ENCODE assay signal across 8 mouse cellular contexts in genomic region chr17:28486720-28487119, GRCm38 (mm10). TPM values are rescaled to one million over a fixed set of nuclear protein-coding genes. Genes with fewer than 3 reads are reported as not detected.
DNase-seq lines count a peak whose midpoint lies in the region; ATAC-seq lines count a peak whose summit lies in the region.

No protein-coding gene starts in this region.

- H3K4me3 ChIP-seq in heart, embryonic 13.5 days, result peak overlapping the region; percentile 91; the same call in 1 of the 2 replicates
- H3K4me3 ChIP-seq in embryonic facial prominence, embryonic 12.5 days, result peak overlapping the region; percentile 89
- no peak overlapping the region for H3K4me3 ChIP-seq in liver, embryonic 16.5 days (ENCODE audit: low read depth, low read length)

- no peak overlapping the region for H3K9ac ChIP-seq in heart, embryonic 13.5 days
- no peak overlapping the region for H3K9ac ChIP-seq in embryonic facial prominence, embryonic 12.5 days
- H3K9ac ChIP-seq in liver, embryonic 16.5 days (ENCODE audit: low read depth, low read length), result no peak overlapping the region

- peak overlapping the region; percentile 80 for H3K4me2 ChIP-seq in heart, embryonic 13.5 days
- peak overlapping the region; percentile 81; the same call in 1 of the 2 replicates for H3K4me2 ChIP-seq in embryonic facial prominence, embryonic 12.5 days (replicated peaks)
- peak overlapping the region; percentile 88; the same call in 1 of the 2 replicates for H3K4me2 ChIP-seq in liver, embryonic 16.5 days (ENCODE audit: low read depth, low read length)

- H3K4me1 ChIP-seq in heart, embryonic 13.5 days, result peaks cover 14% of the 10 kb centered on the region
- H3K4me1 ChIP-seq in embryonic facial prominence, embryonic 12.5 days, result peaks cover 15% of the 10 kb centered on the region; the same call in 1 of the 2 replicates
- H3K4me1 ChIP-seq in liver, embryonic 16.5 days (ENCODE audit: control insufficient read depth, low read depth, low read length), result peaks cover 10% of the 10 kb centered on the region

- no peak overlapping the region for H3K27ac ChIP-seq in heart, embryonic 13.5 days (replicated peaks)
- no peak overlapping the region for H3K27ac ChIP-seq in embryonic facial prominence, embryonic 12.5 days
- no peak overlapping the region for H3K27ac ChIP-seq in liver, embryonic 16.5 days (ENCODE audit: low read length)

- no peak for ATAC-seq in heart, embryonic 13.5 days (ENCODE audit: extremely low read depth, insufficient number of reproducible peaks, low FRiP score, low TSS enrichment)
- ATAC-seq in embryonic facial prominence, embryonic 12.5 days (ENCODE audit: insufficient number of reproducible peaks, insufficient read depth, low FRiP score, low TSS enrichment), result no peak
- no peak for ATAC-seq in liver, embryonic 16.5 days (ENCODE audit: low read depth)

- no peaks in the 10 kb centered on the region for H3K27me3 ChIP-seq in heart, embryonic 13.5 days (replicated peaks)
- no peaks in the 10 kb centered on the region for H3K27me3 ChIP-seq in embryonic facial prominence, embryonic 12.5 days
- peaks cover 7% of the 10 kb centered on the region for H3K27me3 ChIP-seq in liver, embryonic 16.5 days (ENCODE audit: control insufficient read depth, insufficient read depth, low read depth, low read length)

- 73% methylated on average over 6 of the region's 6 CpGs for WGBS in heart, embryonic 13.5 days
- 79% methylated on average over 6 of the region's 6 CpGs for WGBS in embryonic facial prominence, embryonic 12.5 days
- 60% methylated on average over 6 of the region's 6 CpGs for WGBS in liver, embryonic 16.5 days (ENCODE audit: insufficient replicate concordance)

- H3K9me3 ChIP-seq in heart, embryonic 13.5 days, result no peaks in the 10 kb centered on the region
- H3K9me3 ChIP-seq in embryonic facial prominence, embryonic 12.5 days, result no peaks in the 10 kb centered on the region
- 0 out of 2 replicates have a peak, but pooled peaks cover 2% of the 10 kb centered on the region for H3K9me3 ChIP-seq in liver, embryonic 16.5 days (replicated peaks; ENCODE audit: control insufficient read depth, low read length)

- no peaks in the 10 kb centered on the region for H3K36me3 ChIP-seq in heart, embryonic 13.5 days
- no peaks in the 10 kb centered on the region for H3K36me3 ChIP-seq in embryonic facial prominence, embryonic 12.5 days
- no peaks in the 10 kb centered on the region for H3K36me3 ChIP-seq in liver, embryonic 16.5 days (ENCODE audit: control insufficient read depth, insufficient read depth)

- DNase-seq in heart, adult 11 months, result no peak
- DNase-seq in 416B (ENCODE audit: low read depth), result peak; percentile 63
- no peak for DNase-seq in layer of hippocampus, adult 8-10 months (ENCODE audit: low spot score in 2 of 2)
- no peak for DNase-seq in adrenal gland, postnatal 36 days
- DNase-seq in right cerebral cortex, postnatal 25 days, result no peak

RNA-seq across cellular contexts. Expression of gene Fkbp5, which starts 30.6 kb away (rescaled TPM):
- polyA plus RNA-seq in heart, embryonic 13.5 days (2015; fragmentation: Nextera tagmentation; extraction: Ambion mirVana), result 11.8 and 12.1 TPM in 2 replicates
- 33.8 and 38.8 TPM in 2 replicates for polyA plus RNA-seq in embryonic facial prominence, embryonic 12.5 days (2016; fragmentation: Nextera tagmentation; extraction: Ambion mirVana)
- polyA plus RNA-seq in liver, embryonic 16.5 days (2015; fragmentation: Nextera tagmentation; extraction: Ambion mirVana), result 18.9 and 21.5 TPM in 2 replicates
- total RNA-seq in layer of hippocampus, adult 8-10 months (2022), result 10 to 100 TPM; 70.6 to 79.4 (median 72.7) TPM
- 100 to 1,000 TPM in 1 of 2 experiments, 10 to 100 TPM in 1; 52.5 to 126 TPM for total RNA-seq in adrenal gland, postnatal 36 days (2021)

RNA-seq across cellular contexts. Expression of gene Armc12, which starts 43.9 kb away (rescaled TPM):
- polyA plus RNA-seq in heart, embryonic 13.5 days (2015; fragmentation: Nextera tagmentation; extraction: Ambion mirVana), result not detected in 2 replicates
- polyA plus RNA-seq in embryonic facial prominence, embryonic 12.5 days (2016; fragmentation: Nextera tagmentation; extraction: Ambion mirVana), result not detected in 2 replicates
- not detected in 2 replicates for polyA plus RNA-seq in liver, embryonic 16.5 days (2015; fragmentation: Nextera tagmentation; extraction: Ambion mirVana)
- total RNA-seq in layer of hippocampus, adult 8-10 months (2022), result not detected
- not detected for total RNA-seq in adrenal gland, postnatal 36 days (2021)
